ENCODE assay signal across 25 mouse cellular contexts in genomic region chr7:89335316-89335715, GRCm38 (mm10).
"Had no signal": no experiment of that assay in that cellular context is flagged by ENCODE, and none has a peak within 500 bp of the region (broad histone marks: within the 10 kb centered on the region; RNA-seq: fewer than 3 reads in every experiment).

No protein-coding gene starts in this region.

- H3K4me2 ChIP-seq: heart, embryonic 11.5 days; heart, embryonic 13.5 days; heart, embryonic 15.5 days; hindbrain, embryonic 13.5 days; kidney, embryonic 15.5 days; limb, embryonic 12.5 days; liver, embryonic 11.5 days; liver, embryonic 13.5 days had no signal

- DNase-seq: gastrocnemius, postnatal 14 days; gastrocnemius, postnatal 36 days; heart, adult 18-20 months; heart, postnatal 14 days; heart, postnatal 36 days; kidney, adult 11 months; kidney, adult 2 months; kidney, adult 9 months; kidney, postnatal 14 days; kidney, postnatal 4 days; liver; liver, embryonic 13.5 days had no signal

- H3K27ac ChIP-seq: heart, embryonic 13.5 days; heart, embryonic 15.5 days; hindbrain, embryonic 13.5 days; hindbrain, embryonic 15.5 days; hindbrain, postnatal 0 days; kidney, embryonic 15.5 days; kidney, postnatal 0 days; layer of hippocampus, adult 2 months; left cerebral cortex, adult 2 months; limb, embryonic 10.5 days; limb, embryonic 12.5 days; liver, embryonic 13.5 days had no signal

- H3K27me3 ChIP-seq: heart, embryonic 13.5 days; heart, embryonic 15.5 days; hindbrain, embryonic 13.5 days; hindbrain, embryonic 15.5 days; kidney, embryonic 15.5 days; limb, embryonic 12.5 days; liver, embryonic 13.5 days had no signal

- ATAC-seq: hindbrain, postnatal 0 days had no signal

- H3K36me3 ChIP-seq: heart, embryonic 15.5 days; hindbrain, embryonic 15.5 days; kidney, embryonic 15.5 days; limb, embryonic 12.5 days had no signal

- H3K9ac ChIP-seq: heart, embryonic 13.5 days; heart, embryonic 15.5 days; hindbrain, embryonic 13.5 days; hindbrain, embryonic 15.5 days; kidney, embryonic 15.5 days; limb, embryonic 12.5 days; liver, embryonic 13.5 days had no signal

- H3K9me3 ChIP-seq: heart, embryonic 13.5 days; heart, embryonic 15.5 days; hindbrain, embryonic 13.5 days; hindbrain, embryonic 15.5 days; limb, embryonic 10.5 days; limb, embryonic 12.5 days; liver, embryonic 13.5 days had no signal

- H3K4me3 ChIP-seq: heart, embryonic 13.5 days; heart, embryonic 15.5 days; hindbrain, embryonic 13.5 days; hindbrain, embryonic 15.5 days; kidney, embryonic 15.5 days; layer of hippocampus, adult 2 months; left cerebral cortex, adult 2 months; limb, embryonic 10.5 days; limb, embryonic 12.5 days; liver, embryonic 13.5 days had no signal
